Mouse (Mus musculus) hindbrain, embryonic 15.5 days (tissue): Measurements from ENCODE around the gene Gm10518. TPM values are rescaled to one million over a fixed set of nuclear protein-coding genes. Genes with fewer than 3 reads are reported as not detected.
"Not testable (repeated sequence)": the region's sequence is repeated elsewhere in the genome, so short reads cannot be mapped to it uniquely, and the experiment has no call there.

ENCODE experiments used
- ATAC-seq: fragments of 200-750 bp; cut with Nextera tagmentation; 2 replicates; pipeline ENCODE4 v1.8.0; 2017; ENCODE audit warnings: low read depth, moderate number of reproducible peaks, moderate TSS enrichment; ENCODE audit not compliant: low FRiP score
- H3K27ac ChIP-seq: fragments of 300-500 bp; sonication (generic); replicated peaks from 2 replicates; pipeline ENCODE4 v1.5.1; 2015; ENCODE audit warnings: mild to moderate bottlenecking, inconsistent platforms
- H3K27me3 ChIP-seq: fragments of 300-500 bp; sonication (generic); 2 replicates; pipeline ENCODE4 v1.6.1; 2015; ENCODE audit warnings: control low read depth, inconsistent platforms
- H3K36me3 ChIP-seq: fragments of 300-500 bp; sonication (generic); 2 replicates; pipeline ENCODE4 v1.6.1; 2015; ENCODE audit warnings: control low read depth, inconsistent platforms
- H3K4me1 ChIP-seq: fragments of 300-500 bp; sonication (generic); replicated peaks from 2 replicates; pipeline ENCODE4 v1.6.1; 2015; ENCODE audit warnings: control low read depth, inconsistent platforms
- H3K4me2 ChIP-seq: fragments of 300-500 bp; sonication (generic); 2 replicates; pipeline ENCODE4 v1.6.1; 2015; ENCODE audit warnings: moderate library complexity, mild to moderate bottlenecking, inconsistent platforms
- H3K4me3 ChIP-seq: fragments of 300-500 bp; sonication (generic); 2 replicates; pipeline ENCODE4 v1.5.1; 2015; ENCODE audit warnings: mild to moderate bottlenecking, inconsistent platforms
- H3K9ac ChIP-seq: fragments of 300-500 bp; sonication (generic); 2 replicates; pipeline ENCODE4 v1.6.1; 2015; ENCODE audit warnings: inconsistent platforms
- H3K9me3 ChIP-seq: fragments of 300-500 bp; sonication (generic); 2 replicates; pipeline ENCODE4 v1.6.1; 2016; ENCODE audit warnings: control low read depth, inconsistent platforms
- WGBS: fragments of 180-500 bp; shearing (Covaris S2); methylation state at CpG from one replicate; pipeline ENCODE4 v1.1.7; 2015; 5-methylcytosine and 5-hydroxymethylcytosine counted together
- polyA plus RNA-seq: library from polyadenylated mRNA; unstranded; fragments of >200 nt; fragmentation: Nextera tagmentation; extraction: Ambion mirVana; gene quantifications from 2 replicates; pipeline ENCODE4 v1.2.1, GENCODE M21; 2015

The Gm10518 gene
- polyA plus RNA-seq, 1 experiment from 2014 or later = 0.16 TPM

GRCm38 (mm10) chr1:179807468-179807867 lies 4.3 kb downstream of the Gm10518 start:
- Histone ChIP-seq H3K4me3 (no peak overlapping the region), H3K9ac (no peak overlapping the region), H3K27me3 (no peaks in the 10 kb centered on the region), H3K36me3 (no peaks in the 10 kb centered on the region), H3K4me1 (peaks cover 9% of the 10 kb centered on the region), H3K4me2 (no peak overlapping the region), H3K27ac (no peak overlapping the region), H3K9me3 (no peaks in the 10 kb centered on the region)
- WGBS = 96% methylated on average over 4 of the region's 4 CpGs
- ATAC-seq = no peak

GRCm38 (mm10) chr1:179808300-179808699 lies 5.1 kb downstream of the Gm10518 start:
- Histone ChIP-seq H3K9ac (no peak overlapping the region), H3K36me3 (no peaks in the 10 kb centered on the region)

GRCm38 (mm10) chr1:179813385-179813784 lies 10.2 kb downstream of the Gm10518 start:
- Histone ChIP-seq H3K4me1 (no peaks in the 10 kb centered on the region), H3K4me3 (no peak overlapping the region), H3K4me2 (no peak overlapping the region), H3K9me3 (no peaks in the 10 kb centered on the region), H3K9ac (no peak overlapping the region), H3K27ac (no peak overlapping the region), H3K27me3 (no peaks in the 10 kb centered on the region), H3K36me3 (no peaks in the 10 kb centered on the region)
- no peak for ATAC-seq
- 67% methylated on average over 2 of the region's 2 CpGs for WGBS

More at GRCm38 (mm10) chr1:179808300-179808699, 5.1 kb downstream of the Gm10518 start:
- Histone ChIP-seq H3K4me2 (no peak overlapping the region), H3K9me3 (no peaks in the 10 kb centered on the region), H3K4me1 (peaks cover 7% of the 10 kb centered on the region; the same call in 1 of the 2 replicates), H3K27ac (no peak overlapping the region), H3K4me3 (no peak overlapping the region), H3K27me3 (no peaks in the 10 kb centered on the region)
- 89% methylated on average over 3 of the region's 3 CpGs for WGBS
- ATAC-seq = no peak

GRCm38 (mm10) chr1:179814616-179815015 lies 11.4 kb downstream of the Gm10518 start:
- WGBS = 100% methylated on average over 2 of the region's 2 CpGs
- no peak overlapping the region for H3K4me2 ChIP-seq

GRCm38 (mm10) chr1:179818490-179819278 lies 15.5 kb downstream of the Gm10518 start:
- H3K9me3 ChIP-seq, H3K36me3 ChIP-seq, ATAC-seq, H3K27ac ChIP-seq, H3K27me3 ChIP-seq, H3K4me3 ChIP-seq, H3K9ac ChIP-seq, H3K4me1 ChIP-seq, H3K4me2 ChIP-seq: not testable (repeated sequence)
- WGBS = 92% methylated on average over 11 of the region's 11 CpGs

More at GRCm38 (mm10) chr1:179814616-179815015, 11.4 kb downstream of the Gm10518 start:
- Histone ChIP-seq H3K9ac (no peak overlapping the region), H3K9me3 (no peaks in the 10 kb centered on the region), H3K36me3 (no peaks in the 10 kb centered on the region), H3K4me3 (no peak overlapping the region), H3K27ac (no peak overlapping the region), H3K4me1 (no peaks in the 10 kb centered on the region), H3K27me3 (no peaks in the 10 kb centered on the region)
- no peak for ATAC-seq

- no peak overlapping the region for H3K4me2 ChIP-seq
- H3K4me1 ChIP-seq = no peaks in the 10 kb centered on the region
- H3K27ac ChIP-seq = no peak overlapping the region
- H3K36me3 ChIP-seq = no peaks in the 10 kb centered on the region
- no peaks in the 10 kb centered on the region for H3K9me3 ChIP-seq
- no peak overlapping the region for H3K9ac ChIP-seq
- no peaks in the 10 kb centered on the region for H3K27me3 ChIP-seq
- H3K4me3 ChIP-seq = no peak overlapping the region
- WGBS = 73% methylated on average over 5 of the region's 5 CpGs
- no peak for ATAC-seq
Measured at GRCm38 (mm10) chr1:179824549-179824948, 21.4 kb downstream of the Gm10518 start.

- no peak for ATAC-seq
- Histone ChIP-seq H3K9me3 (no peaks in the 10 kb centered on the region), H3K9ac (no peak overlapping the region), H3K27ac (no peak overlapping the region), H3K36me3 (no peaks in the 10 kb centered on the region), H3K4me1 (no peaks in the 10 kb centered on the region), H3K4me2 (no peak overlapping the region), H3K4me3 (no peak overlapping the region), H3K27me3 (no peaks in the 10 kb centered on the region)
- 94% methylated on average over 5 of the region's 5 CpGs for WGBS
Measured at GRCm38 (mm10) chr1:179828051-179828450, 24.9 kb downstream of the Gm10518 start.

- Histone ChIP-seq H3K9ac (no peak overlapping the region), H3K9me3 (no peaks in the 10 kb centered on the region), H3K4me1 (no peaks in the 10 kb centered on the region), H3K36me3 (no peaks in the 10 kb centered on the region), H3K27ac (no peak overlapping the region), H3K4me2 (no peak overlapping the region), H3K27me3 (no peaks in the 10 kb centered on the region), H3K4me3 (no peak overlapping the region)
- no peak for ATAC-seq
- 84% methylated on average over 4 of the region's 4 CpGs for WGBS
Measured at GRCm38 (mm10) chr1:179828900-179829299, 25.7 kb downstream of the Gm10518 start.

- Histone ChIP-seq H3K27me3 (no peaks in the 10 kb centered on the region), H3K4me1 (no peaks in the 10 kb centered on the region), H3K27ac (no peak overlapping the region), H3K9ac (no peak overlapping the region), H3K4me2 (no peak overlapping the region), H3K36me3 (no peaks in the 10 kb centered on the region), H3K4me3 (no peak overlapping the region), H3K9me3 (no peaks in the 10 kb centered on the region; the same call in 1 of the 2 replicates)
- ATAC-seq = no peak
- 84% methylated on average over 7 of the region's 7 CpGs for WGBS
Measured at GRCm38 (mm10) chr1:179832710-179833240, 29.6 kb downstream of the Gm10518 start.

- 97% methylated on average over 1 of the region's 1 CpGs for WGBS
- Histone ChIP-seq H3K9me3 (no peaks in the 10 kb centered on the region; the same call in 1 of the 2 replicates), H3K4me1 (no peaks in the 10 kb centered on the region), H3K9ac (no peak overlapping the region), H3K4me3 (no peak overlapping the region), H3K4me2 (no peak overlapping the region), H3K27me3 (no peaks in the 10 kb centered on the region), H3K27ac (no peak overlapping the region), H3K36me3 (no peaks in the 10 kb centered on the region)
- ATAC-seq = no peak
Measured at GRCm38 (mm10) chr1:179833596-179833995, 30.4 kb downstream of the Gm10518 start.

GRCm38 (mm10) chr1:179835753-179836425 lies 32.7 kb downstream of the Gm10518 start:
- Histone ChIP-seq H3K4me2 (no peak overlapping the region), H3K27me3 (no peaks in the 10 kb centered on the region), H3K27ac (no peak overlapping the region), H3K36me3 (no peaks in the 10 kb centered on the region), H3K9me3 (no peaks in the 10 kb centered on the region; the same call in 1 of the 2 replicates), H3K4me3 (no peak overlapping the region), H3K9ac (no peak overlapping the region), H3K4me1 (no peaks in the 10 kb centered on the region)
- WGBS = 97% methylated on average over 1 of the region's 1 CpGs
- ATAC-seq = no peak
